Mouse (Mus musculus): ENCODE results near the gene 1300017J02Rik. TPM values are rescaled to one million over a fixed set of nuclear protein-coding genes. Genes with fewer than 3 reads are reported as not detected.

Gene 1300017J02Rik
- polyA plus RNA-seq, 1 experiment from 2014 or later = 29.7 TPM

DNA sequence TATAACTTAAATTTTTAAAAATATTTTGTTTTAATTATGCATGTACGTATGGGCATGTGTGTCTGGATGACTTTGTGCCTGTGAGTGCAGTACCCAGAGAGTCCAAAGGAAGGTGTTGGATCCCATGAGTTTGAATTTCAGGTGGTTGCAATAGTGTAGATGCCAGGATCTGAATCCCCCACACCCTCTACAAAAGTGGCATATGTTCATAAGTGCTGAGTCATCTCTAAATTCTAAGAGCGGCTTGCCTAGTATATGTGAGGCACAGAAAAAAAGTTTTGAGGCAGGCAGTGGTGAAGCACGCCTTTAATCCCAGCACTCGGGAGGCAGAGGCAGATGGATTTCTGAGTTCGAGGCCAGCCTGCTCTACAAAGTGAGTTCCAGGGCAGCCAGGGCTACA is 99.1 kb downstream of the 1300017J02Rik start:
- peaks cover 25% of the 10 kb centered on the region for H3K4me1 ChIP-seq
- H3K9me3 ChIP-seq (replicated peaks) = no peaks in the 10 kb centered on the region
- H3K4me3 ChIP-seq = no peak overlapping the region
- H3K4me2 ChIP-seq = 0 out of 2 replicates have a peak overlapping the region, but pooled peaks have one; percentile 6
- H3K9ac ChIP-seq = no peak overlapping the region
- 71% methylated on average over 5 of the region's 5 CpGs for WGBS (ENCODE audit: insufficient replicate concordance)
- H3K36me3 ChIP-seq = peaks cover 9% of the 10 kb centered on the region
- H3K27me3 ChIP-seq (replicated peaks) = no peaks in the 10 kb centered on the region; the same call in 1 of the 2 replicates
- H3K27ac ChIP-seq = peak overlapping the region; percentile 30; the same call in 1 of the 2 replicates
- ATAC-seq = no peak

DNA sequence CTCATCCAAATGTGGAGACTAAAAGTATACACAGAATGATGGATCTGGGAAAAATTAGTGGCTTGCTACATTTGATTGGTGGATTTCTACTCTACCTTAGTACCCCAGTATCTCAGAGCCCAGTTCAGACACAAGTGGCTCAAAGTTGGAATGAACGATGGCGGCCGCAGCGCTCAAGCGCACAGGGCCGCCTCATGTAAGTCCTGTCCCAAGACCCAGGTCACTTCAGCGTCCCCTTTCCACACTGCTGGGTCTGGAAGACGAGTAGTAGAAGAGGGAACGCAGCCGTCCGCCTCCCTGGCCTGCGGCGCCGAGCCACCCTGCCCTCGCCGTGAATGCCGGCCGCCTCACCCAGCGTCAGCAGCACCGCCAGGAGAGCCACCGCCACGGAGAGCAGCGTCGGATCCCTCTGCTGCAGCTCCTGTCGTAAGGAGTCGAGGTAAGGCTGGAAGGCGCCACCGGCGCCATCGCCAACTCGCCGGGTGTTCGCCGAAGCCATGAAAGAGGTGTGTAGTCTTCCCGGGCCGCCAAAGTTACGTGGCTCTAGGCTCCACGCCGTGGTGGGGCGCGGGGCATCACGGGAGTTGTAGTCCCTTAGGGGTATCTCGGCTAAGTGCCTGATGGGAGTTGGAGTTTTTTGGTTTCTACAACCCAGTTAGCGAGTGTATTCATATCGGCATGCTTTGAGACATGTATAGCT is 103.2 kb downstream of the 1300017J02Rik start, which contains the start of gene Srprb:
Gene Srprb (minus strand): TSS at position 577 of the 700 bp plus-strand sequence.
- Histone ChIP-seq H3K4me1 (peaks cover 28% of the 10 kb centered on the region), H3K4me3 (peak within 1 kb of the TSS; percentile 96), H3K36me3 (peaks cover 31% of the 10 kb centered on the region), H3K27me3 (replicated peaks) (no peaks in the 10 kb centered on the region), H3K27ac (peak within 1 kb of the TSS; percentile 78), H3K9me3 (replicated peaks) (no peaks in the 10 kb centered on the region), H3K9ac (peak within 1 kb of the TSS; percentile 93), H3K4me2 (peak within 1 kb of the TSS; percentile 73)
- peak; percentile 97 for ATAC-seq
- 0% methylated on average over 45 of the region's 45 CpGs for WGBS (ENCODE audit: insufficient replicate concordance)

Other genes starting within 250 kb of the 1300017J02Rik start
- 0.24 and 0.43 TPM in 2 replicates for gene Rab6b, start 193.3 kb downstream of the 1300017J02Rik start, polyA plus RNA-seq (2016; fragmentation: Nextera tagmentation; extraction: Ambion mirVana)
- 30.3 and 31.5 TPM in 2 replicates for gene Srprb, start 102.9 kb downstream of the 1300017J02Rik start, polyA plus RNA-seq (2016; fragmentation: Nextera tagmentation; extraction: Ambion mirVana)
- gene Gm20425, start 74.8 kb downstream of the 1300017J02Rik start, polyA plus RNA-seq (2016; fragmentation: Nextera tagmentation; extraction: Ambion mirVana) = 4.9 and 5.2 TPM in 2 replicates
- 2,820 and 2,901 TPM in 2 replicates for gene Trf, start 74.6 kb downstream of the 1300017J02Rik start, polyA plus RNA-seq (2016; fragmentation: Nextera tagmentation; extraction: Ambion mirVana)
- 69.8 and 74.1 TPM in 2 replicates for gene Topbp1, start 133 bp upstream of the 1300017J02Rik start, polyA plus RNA-seq (2016; fragmentation: Nextera tagmentation; extraction: Ambion mirVana)
- gene Cdv3, start 60.8 kb upstream of the 1300017J02Rik start, polyA plus RNA-seq (2016; fragmentation: Nextera tagmentation; extraction: Ambion mirVana) = 71.7 and 76.4 TPM in 2 replicates
- 0.41 and 0.62 TPM in 2 replicates for gene Bfsp2, start 175.3 kb upstream of the 1300017J02Rik start, polyA plus RNA-seq (2016; fragmentation: Nextera tagmentation; extraction: Ambion mirVana)